Mouse (Mus musculus) layer of hippocampus, adult 9-11 months (tissue): ENCODE results near the gene Zc3h7b.
"Not testable (repeated sequence)": the region's sequence is repeated elsewhere in the genome, so short reads cannot be mapped to it uniquely, and the experiment has no call there.

ENCODE experiments used
- DNase-seq: peaks from one replicate; pipeline ENCODE4 v3.0.0; 2022

The Zc3h7b gene

GRCm38 (mm10) chr15:81742368-81742767, 2.5 kb upstream of the Zc3h7b start:
- not testable (repeated sequence) for DNase-seq

DNA sequence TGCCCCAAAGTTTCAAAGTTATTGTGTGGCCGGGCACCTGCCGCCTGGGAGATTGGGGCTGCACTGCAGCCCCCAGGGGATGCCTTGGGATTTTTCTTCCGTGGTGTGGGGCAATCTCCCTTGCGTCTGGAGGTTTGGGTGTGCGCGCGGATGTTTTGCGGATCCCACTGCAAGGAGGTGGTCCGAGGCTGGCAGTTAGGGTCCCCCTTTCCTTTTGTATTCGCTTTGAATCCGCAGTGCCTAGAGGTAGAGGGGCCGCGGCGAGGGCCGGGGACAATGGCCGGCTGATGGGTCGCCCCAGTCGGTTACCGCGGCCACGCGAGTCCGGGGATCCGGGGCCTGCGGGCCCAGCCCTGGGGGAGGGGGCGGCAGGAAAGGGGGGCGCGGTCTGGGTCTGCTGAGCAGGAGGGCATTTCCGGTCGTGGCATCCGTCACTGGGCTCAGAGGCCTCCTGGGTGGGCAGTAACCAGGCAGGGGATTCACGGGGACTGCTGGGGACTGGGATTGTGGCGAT, 801 bp downstream of the Zc3h7b start:
- peak; percentile 32 for DNase-seq

DNA sequence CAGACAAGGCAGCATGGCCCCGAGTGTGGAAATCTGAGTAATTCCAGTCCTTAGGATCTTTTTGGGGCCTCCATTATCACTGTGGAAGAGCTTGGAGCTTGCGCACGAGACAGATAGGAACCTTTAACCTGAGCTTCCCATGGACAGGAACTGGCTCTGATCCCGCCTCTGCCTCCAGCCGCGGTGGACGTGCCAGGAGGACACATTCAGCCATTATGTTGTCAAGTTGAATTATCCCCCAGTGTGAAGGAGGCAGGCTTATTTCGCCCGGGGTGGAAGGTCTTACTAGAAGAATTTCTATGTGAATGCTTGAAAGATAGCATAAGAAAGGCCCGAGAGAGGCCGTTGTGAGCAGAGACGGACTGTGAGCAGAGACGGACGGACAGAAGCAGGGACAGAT, 4.9 kb downstream of the Zc3h7b start:
- DNase-seq: no peak

DNA sequence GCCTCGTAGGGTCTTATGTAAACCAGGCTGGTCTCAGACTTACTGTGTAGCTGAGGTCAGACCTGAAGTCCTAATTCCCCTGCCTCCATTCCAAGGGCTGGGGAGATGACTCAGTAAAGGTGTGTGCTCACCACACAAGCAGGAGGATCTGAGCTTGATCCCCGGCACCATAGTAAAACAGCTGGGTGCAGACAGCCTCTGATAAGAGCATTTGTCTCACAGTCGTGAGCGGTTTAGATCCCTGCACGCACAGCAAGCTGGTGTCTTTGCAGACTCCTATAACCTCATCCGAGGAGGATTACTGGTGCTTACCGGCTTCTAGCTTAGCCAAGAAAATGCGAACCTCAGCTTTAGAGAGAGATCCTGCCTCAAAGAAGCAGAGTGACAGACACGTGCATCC, 8.8 kb downstream of the Zc3h7b start:
- no peak for DNase-seq

GRCm38 (mm10) chr15:81758701-81759100, 13.8 kb downstream of the Zc3h7b start:
- no peak for DNase-seq

GRCm38 (mm10) chr15:81759542-81759941, 14.7 kb downstream of the Zc3h7b start:
- DNase-seq: no peak

- no peak for DNase-seq
Measured at GRCm38 (mm10) chr15:81760361-81761079, 15.7 kb downstream of the Zc3h7b start.

DNA sequence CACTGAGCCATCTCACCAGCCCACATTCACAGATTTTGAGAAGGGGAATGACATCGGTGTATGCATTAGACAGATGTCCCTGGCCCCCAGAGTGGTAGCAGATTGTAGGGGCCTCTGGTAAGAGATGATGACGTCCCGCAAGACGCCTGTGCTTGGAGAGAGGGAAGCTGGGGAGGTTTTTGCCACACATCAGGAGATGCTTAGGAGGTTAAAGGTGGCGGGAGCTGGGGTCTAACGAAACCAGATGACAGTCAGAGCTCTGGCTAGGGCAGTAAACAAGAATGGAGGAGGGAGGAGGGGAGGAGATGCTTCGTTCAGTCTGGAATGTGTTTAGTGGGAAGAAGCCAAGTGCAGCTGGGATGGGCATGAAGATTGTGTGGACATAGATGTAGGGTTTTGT, 16.5 kb downstream of the Zc3h7b start:
- no peak for DNase-seq

DNA sequence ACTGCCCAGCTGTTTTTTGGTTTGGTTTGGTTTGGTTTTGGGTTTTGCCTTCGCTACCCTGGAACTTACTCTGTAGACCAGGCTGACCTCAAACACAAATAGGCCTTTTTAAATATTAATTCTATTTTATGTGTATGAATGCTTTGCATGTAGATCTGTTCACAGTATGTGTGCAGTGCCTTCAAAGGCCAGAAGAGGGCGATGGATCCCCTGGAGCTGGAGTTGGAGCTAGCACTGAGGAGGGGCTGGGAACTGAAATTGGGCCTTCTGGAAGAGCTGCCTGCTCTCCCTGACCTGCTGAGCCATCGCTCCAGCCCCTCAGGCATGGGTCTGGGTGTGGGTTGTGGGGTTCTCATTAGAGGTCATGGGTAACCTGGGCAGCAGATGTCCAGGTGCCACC, 17.1 kb downstream of the Zc3h7b start:
- no peak for DNase-seq

- DNase-seq: no peak
Measured at GRCm38 (mm10) chr15:81764573-81764972, 19.7 kb downstream of the Zc3h7b start.

DNA sequence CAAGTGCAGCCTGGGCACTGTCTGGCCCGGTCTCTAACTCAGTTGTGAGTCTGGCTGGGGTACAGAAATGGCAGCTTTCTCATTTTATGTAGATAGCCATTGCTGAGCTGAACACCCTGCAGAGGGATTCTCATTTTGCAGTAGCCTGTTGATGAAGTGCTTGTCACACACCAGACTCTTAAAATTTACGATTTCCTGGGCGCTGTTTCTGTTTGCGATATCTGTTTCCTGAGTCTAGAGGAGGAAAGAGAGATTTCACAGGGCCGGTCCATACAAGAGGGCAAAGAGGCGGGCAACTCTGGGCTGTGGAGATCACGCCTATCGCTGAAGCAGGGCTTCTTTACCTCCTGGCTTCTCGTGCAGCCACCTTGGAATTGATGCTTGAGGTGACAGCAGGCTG, 20.8 kb downstream of the Zc3h7b start:
- DNase-seq: no peak

GRCm38 (mm10) chr15:81766439-81766838, 21.6 kb downstream of the Zc3h7b start:
- no peak for DNase-seq

- DNase-seq: no peak
Measured at GRCm38 (mm10) chr15:81769037-81769436, 24.2 kb downstream of the Zc3h7b start.

DNA sequence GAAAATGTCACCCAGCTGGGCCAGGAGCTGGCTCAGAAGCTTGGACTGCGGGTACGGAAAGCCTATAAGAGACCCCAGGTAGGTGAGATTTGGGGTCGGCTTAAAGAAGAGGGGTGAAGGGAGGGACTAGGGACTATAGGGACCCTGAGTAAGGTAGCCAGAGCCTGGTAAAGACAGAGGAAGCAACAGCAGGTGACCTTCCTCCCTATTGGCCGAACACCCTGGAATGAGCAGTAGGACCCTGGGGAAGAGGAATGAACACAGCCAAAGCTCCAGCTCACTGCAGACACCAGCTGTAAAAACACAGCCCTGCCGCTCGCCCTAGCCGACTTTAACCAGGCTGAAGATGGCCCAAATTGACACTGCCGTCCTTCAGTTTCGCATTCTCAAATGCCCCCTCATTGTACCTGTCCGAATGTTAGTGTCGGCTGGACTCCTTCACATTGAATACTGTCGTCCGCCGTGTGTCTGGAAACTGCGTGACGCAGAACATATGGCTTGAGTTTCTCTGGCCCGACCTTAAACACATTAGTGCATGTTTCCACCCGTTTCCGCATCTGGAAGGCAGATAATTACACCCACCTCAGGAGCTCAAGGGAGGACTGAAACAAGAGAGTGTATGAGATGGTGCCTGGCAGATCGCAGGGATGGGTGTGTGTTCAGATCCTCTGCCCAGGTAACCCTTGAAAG, 27.7 kb downstream of the Zc3h7b start:
- DNase-seq: no peak

DNA sequence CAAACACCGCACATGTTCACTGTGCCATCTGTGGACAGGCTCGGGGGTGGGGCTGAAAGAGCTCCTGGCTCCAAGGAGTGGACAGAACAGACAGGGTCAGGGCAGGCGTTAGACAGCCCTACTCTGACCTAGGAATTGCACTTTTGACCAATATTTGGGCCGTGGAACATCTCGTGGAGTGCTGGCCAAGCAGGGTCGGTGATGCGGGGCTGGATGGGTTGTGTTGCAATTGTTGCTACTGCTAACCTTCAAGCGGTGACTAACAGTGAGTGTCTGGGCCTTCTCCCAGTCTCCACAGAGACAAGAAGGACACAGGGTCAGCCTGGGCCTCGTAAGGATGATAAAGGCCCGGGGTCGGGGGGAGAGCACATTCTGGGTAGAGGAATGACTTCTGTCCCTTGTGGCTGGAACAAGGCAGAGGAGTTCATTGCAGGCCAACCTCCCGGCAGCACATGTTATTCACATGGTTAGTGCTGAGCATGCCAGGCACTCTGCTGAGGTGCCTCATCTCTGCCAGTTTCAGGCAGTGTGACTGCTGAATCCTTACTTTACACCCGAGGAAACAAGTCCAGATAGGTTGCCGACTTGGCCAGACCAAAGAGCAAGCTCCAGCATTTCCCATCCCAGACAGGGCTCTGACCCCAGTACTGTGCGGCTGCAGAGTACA, 29.8 kb downstream of the Zc3h7b start:
- DNase-seq: no peak

GRCm38 (mm10) chr15:81776631-81777422, 32.0 kb downstream of the Zc3h7b start:
- no peak for DNase-seq

GRCm38 (mm10) chr15:81781816-81782215, 37.0 kb downstream of the Zc3h7b start:
- peak; percentile 44 for DNase-seq

- no peak for DNase-seq
Measured at GRCm38 (mm10) chr15:81784762-81785161, 39.9 kb downstream of the Zc3h7b start.

DNA sequence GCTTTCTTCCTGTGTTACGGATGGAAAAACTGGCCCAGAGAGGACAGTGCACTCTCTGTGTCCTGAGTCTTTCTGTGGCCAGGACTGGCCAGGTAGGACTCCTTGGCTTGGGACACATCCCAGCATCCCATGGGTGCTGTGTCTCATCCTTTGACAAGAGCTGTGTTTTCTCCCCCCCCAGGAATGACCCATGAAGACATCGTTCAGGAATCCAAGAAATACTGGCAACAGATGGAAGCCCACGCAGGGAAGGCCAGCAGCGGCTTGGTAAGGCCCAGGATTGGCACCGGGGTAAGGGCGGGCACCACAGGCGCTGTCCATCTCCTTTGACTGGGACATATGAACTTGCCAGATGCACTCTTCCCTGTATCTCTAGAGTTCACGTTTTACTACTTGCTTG, 40.8 kb downstream of the Zc3h7b start:
- DNase-seq: no peak

DNA sequence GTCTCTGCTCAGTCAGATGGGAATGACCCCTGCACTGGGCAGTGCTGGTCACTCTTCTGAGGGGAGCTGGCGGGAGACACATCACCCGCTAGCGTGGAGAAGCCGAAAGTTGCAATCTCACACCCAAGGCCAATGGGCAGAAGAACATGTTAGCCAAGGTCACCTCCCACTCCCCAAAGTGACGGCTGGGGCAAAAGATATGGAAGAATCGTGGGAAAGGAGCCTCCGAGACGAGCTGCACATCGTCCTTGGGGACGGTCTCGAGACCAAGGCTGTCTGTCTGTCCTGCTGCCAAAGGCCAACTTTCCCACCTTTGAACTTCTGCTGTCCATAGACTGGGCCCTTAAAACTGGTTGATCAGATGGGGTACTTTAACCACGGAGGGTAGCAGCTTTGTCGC, 42.7 kb downstream of the Zc3h7b start:
- no peak for DNase-seq

DNA sequence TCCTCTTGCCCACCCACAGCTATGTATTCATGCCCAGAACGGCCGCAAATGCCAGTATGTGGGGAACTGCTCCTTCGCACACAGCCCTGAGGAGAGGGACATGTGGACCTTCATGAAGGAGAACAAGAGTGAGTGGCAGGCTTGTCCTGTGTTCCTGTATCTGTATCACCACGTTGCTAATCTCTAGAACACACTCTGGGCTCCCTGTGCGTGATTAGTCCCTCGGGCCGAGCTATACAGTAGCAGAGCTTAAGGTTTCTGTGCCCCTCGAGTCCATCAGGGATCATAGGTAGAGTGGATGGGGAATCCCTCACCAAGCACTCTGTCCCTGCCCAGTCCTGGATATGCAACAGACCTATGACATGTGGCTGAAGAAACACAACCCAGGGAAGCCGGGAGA, 47.6 kb downstream of the Zc3h7b start:
- no peak for DNase-seq

- DNase-seq: no peak
Measured at GRCm38 (mm10) chr15:81796228-81796627, 51.4 kb downstream of the Zc3h7b start.

GRCm38 (mm10) chr15:81797861-81798260, 53.0 kb downstream of the Zc3h7b start:
- no peak for DNase-seq
